Mouse (Mus musculus) small intestine, adult 2 months (tissue): ENCODE measurements around the gene Fhod1.

Source experiments
- CTCF ChIP-seq: fragments of 200-500 bp; IDR thresholded peaks from 2 replicates; pipeline ENCODE4 v1.5.1; 2012; ENCODE audit warnings: low read depth, mild to moderate bottlenecking, control low read depth, inconsistent platforms, low read length, moderate library complexity, mixed read lengths; ENCODE audit not compliant: insufficient replicate concordance, insufficient read length; ENCODE audit errors: extremely low read depth
- POLR2A ChIP-seq: fragments of 200-500 bp; IDR thresholded peaks from 2 replicates; pipeline ENCODE4 v1.6.1; 2012; ENCODE audit warnings: low read depth, mild to moderate bottlenecking, control low read depth, inconsistent platforms, low read length, moderate library complexity

GRCm38 (mm10) chr8:105280567-105280966, 67.2 kb downstream of the Fhod1 start:
- TF ChIP-seq POLR2A (no peak), CTCF (no peak)
